Mouse (Mus musculus): ENCODE data around the gene Epb41l4b.

GRCm38 (mm10) chr4:57168277-57168676 is 25.0 kb upstream of the Epb41l4b start:
- no peak for TF ChIP-seq CTCF (IDR thresholded peaks at IDR 0.05; ENCODE audit: control insufficient read depth, insufficient read depth, insufficient replicate concordance, low read depth, low read length)
- TF ChIP-seq POLR2A (IDR thresholded peaks at IDR 0.05; ENCODE audit: control insufficient read depth, low read depth, low read length): no peak

Measured in testis, adult 2 months (tissue).